Mouse (Mus musculus): ENCODE measurements around the gene Gripap1. TPM values are rescaled to one million over a fixed set of nuclear protein-coding genes. Genes with fewer than 3 reads are reported as not detected.
A peak's percentile ranks its signal among the peaks of the same experiment; 100 is the strongest.

Gene Gripap1
- polyA plus RNA-seq, 1 experiment from 2014 or later = 32.2 TPM

DNA sequence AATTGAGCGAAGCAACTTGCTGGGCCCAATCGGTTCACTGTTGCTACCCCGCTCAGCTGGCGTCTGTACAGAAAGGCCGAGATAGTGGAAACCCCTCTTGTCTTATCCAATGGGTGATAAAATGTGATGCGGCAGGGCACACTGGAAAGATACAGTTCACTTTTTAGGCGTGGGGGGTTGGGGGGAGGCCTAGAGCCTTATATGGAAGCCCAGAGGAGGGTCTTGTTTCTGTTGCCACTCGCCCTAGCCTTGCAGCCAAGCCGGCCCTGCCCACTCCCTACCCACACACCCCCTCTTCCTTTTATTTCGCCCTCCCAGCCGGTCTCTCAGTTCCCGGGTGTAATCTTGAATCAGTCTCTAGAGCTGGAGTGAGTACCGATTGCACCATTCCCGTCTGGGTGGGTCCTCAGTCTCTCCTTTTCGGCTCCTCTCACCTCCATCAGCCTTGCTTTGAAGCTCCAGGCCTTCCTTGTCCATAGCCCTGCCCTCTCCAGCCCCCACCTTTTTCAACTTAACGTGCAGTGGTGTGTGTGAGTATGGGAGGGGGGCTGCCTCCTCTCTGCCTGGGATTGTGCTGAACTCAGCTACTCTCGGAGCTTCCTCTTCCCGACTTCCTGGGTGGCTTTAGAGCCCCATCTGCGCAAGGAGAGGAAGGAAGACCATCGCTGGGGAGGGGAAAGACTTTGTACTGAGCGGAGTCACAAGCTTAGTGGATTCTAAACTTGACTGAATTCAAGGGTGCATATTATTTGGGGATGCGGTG, 25.8 kb upstream of the Gripap1 start:
- Histone ChIP-seq H3K36me3 (peaks cover 25% of the 10 kb centered on the region), H3K27ac (ENCODE audit: poor library complexity, severe bottlenecking) (peak overlapping the region; percentile 83; the same call in 1 of the 2 replicates), H3K27me3 (replicated peaks) (no peaks in the 10 kb centered on the region), H3K9me3 (replicated peaks) (no peaks in the 10 kb centered on the region), H3K4me2 (peak overlapping the region; percentile 80), H3K4me3 (peak overlapping the region; percentile 87), H3K9ac (peak overlapping the region; percentile 86), H3K4me1 (replicated peaks) (peaks cover 24% of the 10 kb centered on the region)
- WGBS = 14% methylated on average over 22 of the region's 22 CpGs
- 0 out of 2 replicates have a peak, but pooled peaks have one; percentile 24 for ATAC-seq (ENCODE audit: insufficient number of reproducible peaks, low FRiP score)

DNA sequence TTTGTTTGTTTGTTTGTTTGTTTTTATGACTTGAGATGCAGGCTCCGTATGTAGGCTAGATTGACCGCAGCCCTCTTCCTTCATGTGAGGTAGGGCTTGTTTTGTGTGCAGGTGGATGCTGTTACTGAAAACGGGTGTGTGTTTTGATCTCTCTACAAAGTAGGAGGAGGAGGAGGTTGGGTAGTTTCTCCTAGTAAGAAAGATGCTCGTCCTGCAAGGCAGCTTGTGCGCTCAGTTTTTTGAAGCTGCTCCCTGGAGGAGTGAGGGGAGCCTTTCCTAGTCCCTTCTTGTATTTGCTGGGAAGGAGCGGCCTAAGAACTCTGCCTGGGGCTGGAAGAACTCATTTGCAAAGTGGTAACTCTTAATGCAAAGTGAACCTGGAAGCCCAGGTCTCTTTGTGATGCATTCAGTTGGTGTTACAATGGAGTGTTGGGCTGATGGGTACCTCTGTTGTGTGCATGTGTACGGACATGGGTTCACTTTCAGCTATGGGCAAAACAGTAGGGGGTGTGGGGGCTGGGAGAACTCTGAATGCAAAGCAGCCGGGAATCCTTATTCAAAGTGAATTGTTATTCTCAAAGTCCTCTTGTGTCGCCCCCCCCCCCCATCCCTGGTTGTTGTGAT, 24.8 kb upstream of the Gripap1 start:
- WGBS = 19% methylated on average over 9 of the region's 9 CpGs
- H3K9ac ChIP-seq = peak overlapping the region; percentile 86

DNA sequence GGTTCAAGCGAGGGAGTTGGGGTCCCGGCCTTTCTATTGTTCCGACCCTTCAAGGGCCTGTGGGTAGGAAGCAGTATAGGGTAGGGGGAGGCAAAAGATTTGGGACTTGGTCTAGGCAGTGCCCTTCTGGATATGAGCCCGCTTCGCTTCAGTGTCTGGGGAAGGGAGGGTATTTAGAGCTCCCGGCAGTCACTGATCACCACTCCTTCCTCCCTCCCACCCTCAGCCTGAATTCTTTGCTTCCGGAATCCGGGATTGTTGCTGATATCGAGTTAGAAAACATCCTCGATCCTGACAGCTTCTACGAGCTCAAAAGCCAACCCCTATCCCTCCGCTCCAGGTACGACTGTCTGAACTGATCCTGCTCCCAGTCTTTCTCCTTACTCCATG, 24.3 kb upstream of the Gripap1 start:
- H3K9ac ChIP-seq = peak overlapping the region; percentile 86

More for the DNA sequence above, 24.8 kb upstream of the Gripap1 start:
- Histone ChIP-seq H3K9me3 (replicated peaks) (no peaks in the 10 kb centered on the region), H3K4me1 (replicated peaks) (peaks cover 24% of the 10 kb centered on the region), H3K4me3 (peak overlapping the region; percentile 87), H3K27ac (ENCODE audit: poor library complexity, severe bottlenecking) (peak overlapping the region; percentile 60; the same call in 1 of the 2 replicates), H3K4me2 (peak overlapping the region; percentile 80), H3K27me3 (replicated peaks) (no peaks in the 10 kb centered on the region), H3K36me3 (peaks cover 33% of the 10 kb centered on the region)
- ATAC-seq (ENCODE audit: insufficient number of reproducible peaks, low FRiP score) = no peak

DNA sequence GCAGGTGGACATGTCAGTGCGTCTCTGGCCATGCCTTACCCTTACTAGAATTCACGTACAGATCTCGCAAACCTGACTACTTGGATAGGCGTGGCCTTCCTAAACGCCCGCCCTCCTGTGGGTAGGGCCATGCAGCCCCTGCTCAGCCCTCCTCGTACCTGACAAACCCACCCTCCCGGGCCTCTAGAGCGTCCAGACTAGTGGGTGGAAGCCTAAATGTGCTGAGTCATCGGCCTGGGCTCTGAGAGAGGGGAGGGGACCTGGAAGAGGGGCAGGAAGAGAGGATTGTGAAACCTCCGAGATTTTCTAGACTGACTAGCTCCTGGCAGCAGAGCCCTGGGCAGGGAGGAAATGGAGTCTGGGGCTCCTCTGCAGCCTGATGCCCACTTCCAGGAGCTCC, 23.8 kb upstream of the Gripap1 start:
- 15% methylated on average over 11 of the region's 11 CpGs for WGBS
- H3K36me3 ChIP-seq = peaks cover 42% of the 10 kb centered on the region
- peaks cover 24% of the 10 kb centered on the region for H3K4me1 ChIP-seq (replicated peaks)
- H3K27me3 ChIP-seq (replicated peaks) = no peaks in the 10 kb centered on the region
- peak overlapping the region; percentile 86 for H3K9ac ChIP-seq
- peak; percentile 68 for ATAC-seq (ENCODE audit: insufficient number of reproducible peaks, low FRiP score)
- peak overlapping the region; percentile 87 for H3K4me3 ChIP-seq
- peak overlapping the region; percentile 60 for H3K27ac ChIP-seq (ENCODE audit: poor library complexity, severe bottlenecking)
- peak overlapping the region; percentile 80 for H3K4me2 ChIP-seq
- H3K9me3 ChIP-seq (replicated peaks) = no peaks in the 10 kb centered on the region

More for the DNA sequence above, 24.3 kb upstream of the Gripap1 start:
- Histone ChIP-seq H3K4me2 (peak overlapping the region; percentile 80), H3K27me3 (replicated peaks) (no peaks in the 10 kb centered on the region), H3K4me3 (peak overlapping the region; percentile 87), H3K27ac (ENCODE audit: poor library complexity, severe bottlenecking) (peak overlapping the region; percentile 60), H3K36me3 (peaks cover 37% of the 10 kb centered on the region), H3K9me3 (replicated peaks) (no peaks in the 10 kb centered on the region), H3K4me1 (replicated peaks) (peaks cover 24% of the 10 kb centered on the region)
- 11% methylated on average over 13 of the region's 13 CpGs for WGBS
- ATAC-seq (ENCODE audit: insufficient number of reproducible peaks, low FRiP score) = no peak

DNA sequence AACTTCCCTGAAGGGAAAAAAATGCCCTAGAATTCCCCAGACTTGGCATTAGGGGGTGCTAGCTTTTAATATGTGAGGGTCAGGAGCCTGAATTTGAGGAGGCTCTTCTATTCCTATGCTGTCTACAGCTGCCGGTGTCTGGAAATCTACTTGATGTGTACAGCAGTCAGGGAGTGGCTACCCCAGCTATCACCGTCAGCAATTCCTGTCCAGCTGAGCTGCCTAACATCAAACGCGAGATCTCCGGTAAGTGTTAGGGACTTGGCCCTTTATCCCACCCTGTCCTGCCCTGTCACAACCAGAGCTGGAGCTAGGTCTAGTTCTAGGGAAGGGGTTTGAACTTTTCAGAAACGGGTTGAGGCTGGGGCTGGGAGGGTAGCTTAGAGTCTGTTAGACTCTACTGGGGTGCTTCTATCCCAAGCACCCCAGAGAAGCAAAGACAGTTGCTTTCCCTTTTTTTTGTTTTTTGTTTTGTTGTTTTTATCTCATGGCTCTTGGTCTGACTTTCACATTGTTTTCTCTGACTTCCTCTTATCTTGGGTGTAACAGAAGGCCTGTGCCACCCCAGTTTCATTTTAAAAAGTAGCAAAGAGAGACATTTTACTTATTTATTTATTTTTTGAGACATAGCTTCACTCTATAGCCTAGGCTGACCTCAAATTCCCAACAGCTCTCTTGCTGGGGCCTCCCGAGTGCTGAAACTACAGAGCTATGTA, 20.1 kb upstream of the Gripap1 start:
- WGBS = 76% methylated on average over 7 of the region's 7 CpGs
- H3K27me3 ChIP-seq (replicated peaks) = no peaks in the 10 kb centered on the region
- peak; percentile 22; the same call in 1 of the 2 replicates for ATAC-seq (ENCODE audit: insufficient number of reproducible peaks, low FRiP score)
- H3K36me3 ChIP-seq = peaks cover 75% of the 10 kb centered on the region
- no peak overlapping the region for H3K4me2 ChIP-seq
- no peak overlapping the region for H3K4me3 ChIP-seq
- no peak overlapping the region for H3K9ac ChIP-seq
- H3K9me3 ChIP-seq (replicated peaks) = no peaks in the 10 kb centered on the region
- peaks cover 20% of the 10 kb centered on the region for H3K4me1 ChIP-seq (replicated peaks)
- H3K27ac ChIP-seq (ENCODE audit: poor library complexity, severe bottlenecking) = no peak overlapping the region

DNA sequence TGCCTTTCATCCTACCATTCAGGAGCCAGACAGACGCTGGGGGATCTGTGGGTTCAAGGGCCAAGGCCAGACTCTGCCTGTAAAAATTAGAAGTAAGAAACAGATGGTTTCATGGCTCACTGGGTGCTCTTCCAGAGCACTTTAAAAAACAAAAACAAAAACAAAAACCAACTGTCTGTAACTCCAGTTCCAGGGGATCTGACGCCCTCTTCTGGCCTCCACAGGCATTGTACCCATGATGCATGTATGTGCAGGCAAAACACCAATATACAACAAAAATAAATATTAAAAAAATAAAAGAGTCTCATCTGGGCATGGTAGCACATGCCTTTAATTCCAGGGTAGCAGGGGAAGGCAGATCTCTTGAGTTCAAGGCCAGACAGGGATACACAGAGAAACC, 16.8 kb upstream of the Gripap1 start:
- 54% methylated on average over 2 of the region's 2 CpGs for WGBS
- no peaks in the 10 kb centered on the region for H3K4me1 ChIP-seq (replicated peaks)
- H3K27ac ChIP-seq (ENCODE audit: poor library complexity, severe bottlenecking) = no peak overlapping the region
- H3K9me3 ChIP-seq (replicated peaks) = no peaks in the 10 kb centered on the region
- H3K27me3 ChIP-seq (replicated peaks) = no peaks in the 10 kb centered on the region
- H3K9ac ChIP-seq = no peak overlapping the region
- no peak for ATAC-seq (ENCODE audit: insufficient number of reproducible peaks, low FRiP score)
- no peak overlapping the region for H3K4me2 ChIP-seq
- no peak overlapping the region for H3K4me3 ChIP-seq
- peaks cover 61% of the 10 kb centered on the region for H3K36me3 ChIP-seq

DNA sequence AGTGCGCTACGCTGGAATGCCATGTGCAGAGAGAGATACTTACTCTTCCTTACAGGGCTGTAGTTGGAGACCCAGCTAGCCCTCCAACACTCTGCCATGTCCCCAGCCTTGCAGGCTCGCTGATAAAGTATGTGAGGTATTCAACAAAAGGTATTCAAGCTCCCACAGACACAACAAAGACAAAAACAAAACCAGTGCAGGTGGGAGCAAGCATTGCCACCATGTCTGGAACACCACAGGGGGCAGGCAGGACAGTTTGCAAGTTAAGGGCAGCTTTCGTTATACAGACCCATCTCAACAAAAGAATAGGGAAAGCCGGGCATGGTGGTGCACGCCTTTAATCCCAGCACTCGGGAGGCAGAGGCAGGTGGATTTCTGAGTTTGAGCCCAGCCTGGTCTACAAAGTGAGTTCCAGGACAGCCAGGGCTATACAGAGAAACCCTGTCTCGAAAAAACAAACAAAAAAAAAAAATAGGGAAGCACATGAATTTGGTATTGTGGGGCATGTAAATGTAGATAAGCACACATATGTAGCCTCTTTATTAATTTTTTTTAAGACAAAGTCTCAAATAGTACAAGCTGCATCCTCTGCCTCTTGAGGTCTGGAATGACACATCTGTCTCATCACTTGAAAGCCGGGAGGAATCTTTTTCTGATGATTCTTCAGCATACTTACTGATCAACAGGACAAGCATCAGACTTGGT, 13.9 kb upstream of the Gripap1 start:
- Histone ChIP-seq H3K4me3 (no peak overlapping the region), H3K36me3 (peaks cover 37% of the 10 kb centered on the region), H3K4me2 (no peak overlapping the region), H3K27ac (ENCODE audit: poor library complexity, severe bottlenecking) (no peak overlapping the region), H3K4me1 (replicated peaks) (no peaks in the 10 kb centered on the region), H3K9ac (no peak overlapping the region), H3K9me3 (replicated peaks) (no peaks in the 10 kb centered on the region; the same call in 1 of the 2 replicates), H3K27me3 (replicated peaks) (no peaks in the 10 kb centered on the region)
- no peak for ATAC-seq (ENCODE audit: insufficient number of reproducible peaks, low FRiP score)
- 67% methylated on average over 9 of the region's 9 CpGs for WGBS

DNA sequence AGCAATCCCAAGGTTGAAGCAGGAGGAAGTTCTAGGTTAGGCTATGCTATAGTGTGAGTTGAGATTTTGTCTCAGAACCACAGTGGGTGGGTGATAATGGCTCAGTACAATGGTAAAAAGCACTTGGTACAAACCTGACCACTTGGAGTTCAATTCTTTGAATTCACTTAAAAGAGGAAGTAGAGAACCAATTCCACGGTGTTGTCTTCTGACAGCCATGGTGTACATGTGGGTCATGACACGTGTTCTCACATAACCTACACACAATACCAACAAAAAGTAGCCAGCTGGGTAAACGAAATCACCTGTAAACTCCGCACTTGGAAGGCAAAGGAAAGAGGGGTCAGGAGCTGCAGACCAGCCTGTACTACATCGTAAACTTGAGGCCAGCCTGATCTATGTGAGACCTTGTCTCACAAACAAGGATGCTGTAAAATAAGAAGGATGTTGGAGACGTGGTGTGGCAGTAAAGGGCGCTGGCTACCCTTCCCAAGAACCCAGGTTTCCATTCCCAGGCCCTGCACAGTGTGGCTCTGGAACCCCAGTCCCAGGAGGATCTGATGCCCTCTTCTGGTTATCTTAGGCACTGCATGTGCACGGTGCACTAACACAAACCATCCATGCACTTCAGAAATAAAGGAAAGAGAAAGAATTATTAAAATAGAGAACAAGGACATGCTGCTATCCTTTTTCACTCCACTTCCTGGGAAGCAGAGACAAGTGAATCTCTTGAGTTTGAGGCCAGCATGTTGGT, 13.1 kb upstream of the Gripap1 start:
- no peaks in the 10 kb centered on the region for H3K4me1 ChIP-seq (replicated peaks)
- H3K4me3 ChIP-seq = no peak overlapping the region
- H3K27me3 ChIP-seq (replicated peaks) = no peaks in the 10 kb centered on the region
- H3K9ac ChIP-seq = no peak overlapping the region
- 49% methylated on average over 8 of the region's 8 CpGs for WGBS
- no peaks in the 10 kb centered on the region; the same call in 1 of the 2 replicates for H3K9me3 ChIP-seq (replicated peaks)
- no peak overlapping the region for H3K4me2 ChIP-seq
- peak; percentile 58; the same call in 1 of the 2 replicates for ATAC-seq (ENCODE audit: insufficient number of reproducible peaks, low FRiP score)
- peaks cover 29% of the 10 kb centered on the region for H3K36me3 ChIP-seq
- no peak overlapping the region for H3K27ac ChIP-seq (ENCODE audit: poor library complexity, severe bottlenecking)

DNA sequence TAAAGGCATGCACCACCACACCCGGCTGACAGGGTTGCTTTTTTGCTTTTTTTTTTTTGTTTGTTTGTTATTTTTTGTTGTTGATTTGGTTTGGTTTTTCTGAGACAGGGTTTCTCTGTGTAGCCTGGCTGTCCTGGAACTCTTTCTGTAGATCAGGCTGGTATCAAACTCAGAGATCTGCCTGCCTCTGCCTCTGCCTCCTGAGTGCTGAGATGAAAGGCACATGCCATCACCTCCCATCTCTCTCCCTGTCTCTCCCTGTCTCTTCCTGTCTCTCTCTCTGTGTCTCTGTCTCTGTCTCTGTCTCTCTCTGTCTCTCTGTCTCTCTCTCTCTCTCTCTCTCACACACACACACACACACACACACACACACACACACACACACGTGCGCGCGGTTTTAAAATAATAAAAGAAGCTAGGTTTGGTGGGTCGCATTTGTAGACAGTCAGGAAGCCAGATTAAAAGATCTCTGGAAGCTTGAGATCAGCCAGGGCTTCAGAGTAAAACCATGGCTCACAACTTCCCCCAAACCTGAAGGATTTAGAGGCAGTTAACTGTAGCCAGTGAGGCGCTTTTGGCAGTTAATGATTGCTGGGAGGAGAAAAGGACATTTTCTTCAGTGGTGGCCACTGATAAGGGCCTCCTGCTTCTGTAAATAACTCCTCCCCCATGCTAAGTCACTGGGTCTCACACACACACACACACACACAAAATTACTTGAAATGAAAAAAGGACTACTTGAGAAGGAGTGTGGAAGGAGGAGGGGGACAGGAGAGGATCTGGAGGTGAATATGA, 10.9 kb upstream of the Gripap1 start:
- H3K4me2 ChIP-seq = no peak overlapping the region
- 57% methylated on average over 7 of the region's 7 CpGs for WGBS
- no peak overlapping the region for H3K27ac ChIP-seq (ENCODE audit: poor library complexity, severe bottlenecking)
- H3K27me3 ChIP-seq (replicated peaks) = no peaks in the 10 kb centered on the region
- H3K4me1 ChIP-seq (replicated peaks) = no peaks in the 10 kb centered on the region
- H3K4me3 ChIP-seq = no peak overlapping the region
- H3K9me3 ChIP-seq (replicated peaks) = no peaks in the 10 kb centered on the region; the same call in 1 of the 2 replicates
- H3K36me3 ChIP-seq = peaks cover 9% of the 10 kb centered on the region
- no peak overlapping the region for H3K9ac ChIP-seq
- peak; percentile 84 for ATAC-seq (ENCODE audit: insufficient number of reproducible peaks, low FRiP score)

Measured in heart, embryonic 12.5 days (tissue).